Mouse (Mus musculus) heart, postnatal 25 days (tissue): Measurements from ENCODE around the gene Cdhr3. TPM values are rescaled to one million over a fixed set of nuclear protein-coding genes. Genes with fewer than 3 reads are reported as not detected.
A peak's percentile ranks its signal among the peaks of the same experiment; 100 is the strongest.
"Not testable (repeated sequence)": the region's sequence is repeated elsewhere in the genome, so short reads cannot be mapped to it uniquely, and the experiment has no call there.

ENCODE experiments used
- DNase-seq: peaks from one replicate; pipeline ENCODE4 v3.0.0; 2022; ENCODE audit warnings: low spot score
- intact Hi-C: fragments of 180-260 bp; cut with DNase I; formaldehyde crosslinking; loops from one replicate; pipeline ENCODE4 v1.15.1; 2025
- microRNA-seq: library from miRNA; unstranded; fragments of <30 nt; microRNA quantifications from one replicate; pipeline ENCODE4 v1.2.0, GENCODE M21; 2022
- total RNA-seq, 2 experiments: library from RNA; stranded (reverse); gene quantifications; 2 replicates each; pipeline ENCODE4 v1.2.3; 2021

Gene Cdhr3
- total RNA-seq, 2 experiments from 2014 or later, result 0.67 to 0.73 TPM

DNA sequence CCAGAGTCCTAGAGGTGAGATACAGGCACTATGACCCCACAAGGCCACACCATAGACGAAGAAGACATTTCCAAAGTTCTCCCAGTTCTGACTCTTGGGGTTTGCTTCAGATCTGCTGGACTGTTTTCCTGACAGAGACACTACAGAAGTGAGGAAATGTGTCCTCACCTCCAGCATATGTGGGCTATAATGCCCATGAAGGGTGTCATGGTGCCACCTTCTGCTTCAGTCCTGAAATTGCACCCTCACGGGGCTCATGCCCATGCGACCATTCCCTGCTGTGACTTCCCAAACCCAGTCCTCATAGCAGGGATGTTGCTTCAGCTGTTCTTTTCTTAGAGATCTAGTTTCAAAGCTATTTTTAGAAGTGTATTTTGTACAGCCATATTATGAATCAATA lies 82.6 kb downstream of the Cdhr3 start:
- DNase-seq, result no peak
- intact Hi-C loops, result loop anchor here (1.0 to 2.0 kb wide), 3 partner anchors 57 to 100 kb away; partner anchors contain the start of gene Sypl

DNA sequence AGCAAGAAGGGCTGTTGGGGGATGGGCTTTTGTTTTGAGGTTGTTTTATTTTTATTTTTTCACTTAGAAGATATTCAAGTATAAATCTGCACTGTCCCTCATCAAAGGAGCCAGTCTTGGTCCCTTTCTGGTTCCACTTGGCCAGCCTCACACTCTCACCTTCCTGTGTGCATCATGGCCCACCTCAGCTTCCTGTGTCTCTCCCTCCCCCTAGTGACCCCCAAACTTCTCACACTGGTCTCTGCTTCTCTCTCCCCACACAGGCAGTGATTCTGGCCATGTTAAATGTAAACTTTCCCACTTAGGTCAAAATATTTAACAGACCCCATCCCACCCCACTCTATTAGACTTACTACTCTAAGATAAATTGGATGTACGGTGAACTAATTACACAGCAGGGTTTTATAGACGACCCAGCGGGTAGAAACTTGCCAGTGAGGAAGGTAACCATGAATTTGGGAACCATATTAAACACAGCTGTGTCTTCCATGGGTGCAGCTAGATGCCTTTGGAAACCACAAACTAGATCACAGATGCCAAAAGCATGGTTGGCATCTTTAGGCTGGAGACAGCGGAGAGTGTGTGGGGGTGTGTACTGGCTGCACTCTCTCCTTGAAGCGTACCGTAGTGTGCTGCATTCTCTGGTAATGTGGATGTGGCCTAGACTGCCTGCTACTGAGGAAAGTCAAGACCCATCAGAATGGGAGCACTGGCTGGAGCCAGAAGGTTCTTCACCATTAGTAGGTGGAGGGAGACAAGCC lies 83.3 kb downstream of the Cdhr3 start:
- DNase-seq, result no peak
- intact Hi-C loops, result no loop called here

- DNase-seq, result no peak
- intact Hi-C loops, result no loop called here
These were observed 84.2 kb downstream of the Cdhr3 start for GRCm38 (mm10) chr12:33008305-33009110.

DNA sequence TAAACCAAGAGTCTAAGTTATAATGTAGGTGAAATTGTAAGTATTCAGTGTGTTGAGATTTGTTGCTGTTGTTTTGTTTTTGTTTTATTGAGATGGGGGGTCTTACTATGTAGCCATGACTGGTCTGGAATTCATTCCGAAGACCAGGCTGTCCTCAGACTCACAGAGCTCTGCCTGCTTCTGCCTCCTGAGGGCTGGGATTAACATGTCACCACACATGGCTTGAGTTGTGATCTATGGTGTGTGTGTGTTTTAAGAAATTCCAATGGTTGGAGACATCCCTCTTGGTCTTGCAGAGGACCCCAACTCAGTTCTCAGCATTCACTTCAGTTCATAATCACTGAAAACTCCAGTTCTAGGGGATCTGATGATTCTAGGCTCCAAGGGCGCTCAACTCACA lies 85.5 kb downstream of the Cdhr3 start:
- intact Hi-C loops, result no loop called here
- no peak for DNase-seq

DNA sequence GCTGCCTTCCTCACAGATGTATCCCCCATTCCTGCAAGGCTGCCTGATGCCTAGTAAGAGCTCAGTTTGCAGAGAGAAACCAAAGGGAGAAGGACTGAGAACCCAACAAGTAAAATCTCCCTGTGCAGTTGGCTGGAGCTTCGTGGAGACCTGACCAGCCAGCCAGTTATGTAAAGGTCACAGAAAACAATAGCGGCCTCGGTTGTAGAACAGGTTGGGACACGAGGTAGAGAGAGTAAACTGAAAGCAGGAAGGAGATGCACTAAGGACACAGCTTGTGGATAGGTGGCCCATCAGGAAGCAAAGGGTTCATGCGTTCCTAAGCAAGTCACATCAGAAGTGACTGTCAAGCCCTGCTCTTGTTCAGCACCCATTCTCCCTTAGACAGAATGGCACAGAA lies 86.8 kb downstream of the Cdhr3 start:
- intact Hi-C loops, result no loop called here

GRCm38 (mm10) chr12:33003339-33003965 lies 89.2 kb downstream of the Cdhr3 start:
- no peak for DNase-seq
- intact Hi-C loops, result no loop called here

More for the DNA sequence above, 86.8 kb downstream of the Cdhr3 start:
- DNase-seq, result no peak

GRCm38 (mm10) chr12:33000402-33000801 lies 92.3 kb downstream of the Cdhr3 start:
- intact Hi-C loops, result no loop called here
- DNase-seq, result no peak

DNA sequence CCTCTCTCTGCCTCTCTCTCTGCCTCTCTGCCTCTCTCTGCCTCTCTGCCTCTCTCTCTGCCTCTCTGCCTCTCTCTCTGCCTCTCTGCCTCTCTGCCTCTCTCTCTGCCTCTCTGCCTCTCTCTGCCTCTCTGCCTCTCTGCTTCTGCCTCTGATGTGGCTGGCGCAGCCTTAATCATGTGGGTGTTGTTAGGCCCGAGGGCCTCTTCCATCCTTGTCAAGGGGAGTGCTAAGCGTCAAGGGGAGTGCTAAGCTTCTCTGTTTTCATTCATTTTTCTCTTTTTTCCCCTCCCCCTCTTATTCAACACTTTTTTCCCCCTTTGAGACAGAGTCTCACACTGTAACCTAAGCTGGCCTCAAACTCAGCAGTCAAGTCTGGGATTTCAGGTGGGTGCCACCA lies 92.9 kb downstream of the Cdhr3 start:
- DNase-seq, intact Hi-C loops: not testable (repeated sequence)

DNA sequence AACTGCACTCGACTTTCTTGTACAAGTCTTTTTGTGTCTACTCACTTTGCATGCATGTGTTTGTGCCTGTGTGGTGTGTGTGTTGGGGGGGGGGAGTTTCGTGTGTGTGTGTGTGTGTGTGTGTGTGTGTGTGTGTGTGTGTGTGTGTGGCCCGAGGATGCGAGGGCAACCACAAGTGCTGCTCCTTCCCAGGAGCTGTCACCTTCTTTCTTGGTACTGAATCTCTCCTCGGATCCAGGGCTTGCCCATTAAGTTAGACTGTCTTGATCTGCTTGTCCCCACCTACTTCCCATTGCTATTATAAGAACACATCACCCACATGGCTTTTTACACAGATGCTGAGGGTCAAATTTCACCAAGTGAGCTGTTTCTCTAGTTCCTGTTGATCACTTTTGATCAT lies 93.9 kb downstream of the Cdhr3 start:
- intact Hi-C loops, result no loop called here
- DNase-seq, result no peak

DNA sequence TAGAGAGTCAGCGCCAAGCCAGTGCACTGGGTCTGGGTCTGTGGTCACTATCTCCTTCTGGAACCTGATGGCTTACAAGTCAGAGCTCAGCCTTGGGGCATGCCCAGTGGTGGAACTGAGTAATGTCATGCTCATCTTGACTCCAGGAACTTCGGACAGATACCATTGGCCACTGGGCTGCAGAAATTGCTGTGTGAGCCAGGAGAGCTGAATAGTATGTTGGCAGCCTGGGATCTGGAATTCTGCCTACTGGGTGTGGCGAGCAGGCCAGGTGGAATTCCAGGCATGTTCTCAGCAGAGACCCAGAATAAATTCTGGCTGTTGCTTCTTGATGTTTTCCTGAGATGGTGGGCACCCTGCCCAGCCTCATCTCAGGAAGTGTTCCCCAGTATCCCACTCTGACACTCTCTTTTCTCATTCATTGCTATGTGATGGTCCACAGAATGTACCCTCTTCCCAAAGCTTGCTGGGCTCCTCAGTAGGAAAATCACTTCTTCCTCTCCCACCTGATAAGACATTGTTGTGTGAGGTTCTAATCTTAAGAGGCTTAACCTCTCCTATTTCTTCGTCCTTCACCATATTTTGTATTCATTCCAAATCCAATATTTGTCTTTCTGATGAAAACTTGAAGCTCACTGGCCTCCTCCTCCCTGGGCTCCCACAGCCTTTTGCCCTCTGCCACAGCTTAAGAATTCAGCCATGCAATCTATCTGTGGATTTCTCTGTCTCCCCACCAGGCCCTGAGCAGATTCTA lies 97.4 kb downstream of the Cdhr3 start:
- intact Hi-C loops, result no loop called here
- DNase-seq, result peak; percentile 10

DNA sequence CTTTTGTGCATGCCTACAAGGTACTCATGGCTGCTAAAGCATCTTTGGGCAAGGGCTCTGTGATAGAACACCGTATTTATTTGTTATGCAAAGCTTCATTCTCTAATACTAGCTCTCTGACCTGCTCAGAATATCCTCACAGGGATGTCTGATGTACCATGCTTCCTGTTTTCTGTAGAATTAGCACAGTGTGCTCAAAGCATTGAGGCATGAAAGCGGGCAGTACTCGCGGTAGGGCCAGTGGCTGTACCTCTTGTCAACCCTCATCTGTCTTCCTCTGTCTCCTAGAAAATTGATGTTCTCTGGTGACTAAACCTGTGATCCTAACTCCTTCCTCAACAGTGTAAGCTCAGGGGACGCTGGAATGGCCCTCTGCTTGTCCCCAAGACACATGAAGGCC lies 98.6 kb downstream of the Cdhr3 start:
- no peak for DNase-seq
- intact Hi-C loops, result no loop called here

DNA sequence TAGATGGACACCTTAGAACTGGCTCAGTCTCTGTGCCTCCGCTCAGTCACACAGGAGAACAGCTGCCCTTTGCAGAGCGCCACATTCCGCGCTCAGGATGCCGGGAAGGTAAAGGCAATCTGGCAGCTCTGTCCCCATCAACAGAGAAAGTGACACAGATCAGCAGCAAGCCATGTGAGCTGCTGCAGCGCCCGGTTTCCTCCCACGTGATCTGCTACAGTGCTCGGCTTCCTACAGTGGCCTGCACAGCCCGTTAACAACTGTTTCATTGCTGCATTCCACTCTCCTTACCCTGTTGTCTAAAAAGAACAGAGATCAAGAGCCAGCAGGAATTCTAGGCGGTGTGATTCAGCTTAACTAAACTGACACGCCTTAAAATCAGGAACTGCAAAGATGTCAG lies 102.9 kb downstream of the Cdhr3 start:
- DNase-seq, result no peak
- intact Hi-C loops, result no loop called here

GRCm38 (mm10) chr12:32986284-32986683 lies 106.4 kb downstream of the Cdhr3 start:
- no peak for DNase-seq
- intact Hi-C loops, result no loop called here

Small RNA genes lying within 50 kb of the gene (microRNA-seq; reads per million reads assigned to microRNA genes)
- gene Gm22904, result not detected

Other genes with a start within 250 kb of the Cdhr3 start
- gene Sypl, start 139.0 kb downstream of the Cdhr3 start, total RNA-seq, result 10 to 100 TPM; 85.3 to 86.1 TPM
- 10 to 100 TPM; 17.2 to 19.2 TPM for gene Atxn7l1, start 54.8 kb upstream of the Cdhr3 start, total RNA-seq